Mouse (Mus musculus) brain, embryonic 18.5 days (tissue): ENCODE measurements around the gene D630039A03Rik.
"Not testable (repeated sequence)": the region's sequence is repeated elsewhere in the genome, so short reads cannot be mapped to it uniquely, and the experiment has no call there.

ENCODE experiments used
- DNase-seq: peaks from one replicate; pipeline ENCODE4 v3.0.0-alpha.2; 2012; ENCODE audit warnings: low read depth, low spot score

The D630039A03Rik gene

DNA sequence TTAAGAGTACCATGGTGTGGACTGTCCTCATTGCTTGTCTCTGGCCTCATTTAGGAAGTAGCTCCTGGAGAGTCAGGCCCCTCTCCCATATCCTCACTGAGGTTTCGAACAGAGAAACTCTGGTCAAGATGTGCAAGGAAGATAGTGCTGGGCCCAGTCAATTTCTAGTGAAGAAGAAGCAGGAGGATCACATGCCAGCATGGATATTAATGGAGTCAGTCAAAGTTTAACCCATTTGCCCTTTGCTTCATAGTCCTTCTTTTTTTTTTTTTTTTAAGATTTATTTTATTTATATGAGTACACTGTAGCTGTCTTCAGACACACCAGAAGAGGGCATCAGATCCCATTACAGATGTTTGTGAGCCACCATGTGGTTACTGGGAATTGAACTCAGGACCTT, 27.1 kb downstream of the D630039A03Rik start:
- DNase-seq: not testable (repeated sequence)

DNA sequence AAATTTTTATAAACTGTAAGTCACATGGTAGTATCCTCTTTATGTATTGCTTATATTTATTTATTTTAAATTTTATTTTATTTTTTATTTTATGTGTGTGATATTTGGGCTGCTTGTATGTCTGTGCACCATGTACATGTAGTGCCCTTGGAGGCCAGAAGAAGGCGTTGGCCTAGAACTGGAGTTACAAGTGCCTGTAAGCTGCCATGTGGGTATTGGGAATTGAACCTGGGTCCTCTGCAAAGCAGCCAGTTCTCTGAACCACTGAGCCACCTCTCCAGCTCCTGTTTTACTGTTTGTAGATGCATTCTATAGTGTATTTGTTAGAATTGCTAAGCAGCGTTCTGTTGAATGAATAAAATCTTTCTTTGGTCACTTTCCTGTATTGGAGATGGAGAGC, 27.9 kb downstream of the D630039A03Rik start:
- DNase-seq: no peak

DNA sequence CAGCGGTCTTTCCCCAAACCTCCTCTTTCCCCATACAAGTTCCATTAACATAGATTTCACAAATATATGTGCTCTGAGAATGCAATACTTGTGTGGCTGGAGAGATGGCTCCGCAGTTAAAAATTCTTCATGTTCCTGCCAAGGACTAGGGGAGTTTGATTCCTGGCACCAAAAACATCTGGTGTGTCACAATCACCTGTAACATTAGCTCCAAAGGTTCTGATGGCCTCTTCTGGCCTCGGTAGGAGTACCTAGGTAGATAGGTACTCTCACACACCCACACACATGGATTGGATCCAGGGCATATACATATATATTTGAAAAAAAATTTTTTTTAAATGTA, 29.2 kb downstream of the D630039A03Rik start:
- DNase-seq: no peak

DNA sequence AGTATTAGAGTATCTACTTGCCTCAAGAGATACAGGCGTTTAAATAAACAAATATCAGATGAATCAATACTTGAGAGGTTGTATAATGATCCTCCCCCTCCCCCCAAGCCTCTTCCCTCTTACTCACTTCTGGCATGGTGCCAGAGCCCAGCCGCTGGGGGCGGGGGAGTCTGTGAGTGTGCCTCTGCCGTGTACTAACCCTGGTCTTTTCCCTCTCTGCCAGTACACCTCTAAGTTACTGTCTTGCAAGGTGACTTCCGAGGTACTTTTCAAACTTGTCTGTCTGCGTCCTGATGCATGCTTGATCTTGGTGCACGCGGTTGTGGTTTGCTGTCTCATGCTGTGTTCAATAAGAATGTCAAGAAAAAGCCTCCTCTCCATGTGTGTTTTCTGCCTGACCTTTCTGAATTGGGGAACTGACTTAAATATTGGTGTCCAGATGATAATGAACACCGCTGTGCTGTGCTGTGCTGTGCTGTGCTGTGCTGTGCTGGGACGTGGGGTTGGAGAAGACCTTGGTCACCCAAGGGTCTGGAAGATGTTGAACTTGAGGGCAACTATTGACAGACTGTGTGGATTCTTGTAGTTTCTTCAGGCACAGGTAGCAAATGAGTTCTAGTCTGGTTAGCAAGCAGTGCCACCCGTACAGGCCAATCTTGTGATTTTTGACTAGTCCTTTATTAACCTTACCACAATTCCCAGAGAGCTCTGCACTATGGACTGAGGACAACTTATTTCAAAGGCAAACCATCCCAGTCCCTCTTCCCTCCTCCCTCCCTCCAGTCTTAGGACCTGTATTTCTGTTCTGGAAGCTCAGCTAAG, 29.8 kb downstream of the D630039A03Rik start:
- DNase-seq: no peak

DNA sequence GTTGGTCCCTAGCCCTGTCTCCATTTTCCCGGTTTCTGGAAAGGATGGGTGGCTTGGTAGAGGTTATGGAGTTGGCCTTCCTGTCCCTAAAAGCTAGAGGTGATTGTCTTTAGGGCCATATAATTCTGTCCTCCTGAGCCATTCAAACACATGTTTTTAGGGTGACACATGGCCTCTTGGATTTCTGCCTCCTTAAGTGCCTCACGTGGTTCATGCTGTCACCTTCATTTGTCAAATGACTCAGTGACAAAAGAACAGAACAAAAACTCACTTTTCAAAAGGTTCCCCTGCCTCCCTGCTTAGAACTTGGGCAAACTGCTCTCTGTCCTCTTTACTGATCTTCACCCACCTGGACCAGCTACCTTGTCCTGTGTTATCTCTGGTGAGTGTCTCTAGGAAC, 30.9 kb downstream of the D630039A03Rik start:
- DNase-seq: no peak

DNA sequence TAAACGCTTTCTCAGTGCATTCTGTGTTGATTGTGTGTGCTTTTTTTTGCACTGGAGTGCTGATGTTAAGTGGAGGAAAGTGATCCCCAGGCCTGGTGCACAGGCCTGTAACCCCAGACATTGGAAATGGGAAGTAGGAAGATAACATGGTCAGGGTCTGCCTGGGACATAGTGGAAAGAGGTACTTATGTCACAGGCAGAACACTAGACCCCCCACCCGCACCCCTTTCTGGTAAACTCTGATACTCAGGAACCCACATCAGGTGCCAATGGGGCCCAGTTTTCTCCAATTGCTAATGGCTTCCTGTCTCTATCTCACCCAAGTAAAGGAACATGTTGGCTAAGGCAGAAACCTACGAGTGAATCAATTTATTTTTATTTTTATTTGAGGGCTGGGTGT, 31.6 kb downstream of the D630039A03Rik start:
- DNase-seq: no peak

DNA sequence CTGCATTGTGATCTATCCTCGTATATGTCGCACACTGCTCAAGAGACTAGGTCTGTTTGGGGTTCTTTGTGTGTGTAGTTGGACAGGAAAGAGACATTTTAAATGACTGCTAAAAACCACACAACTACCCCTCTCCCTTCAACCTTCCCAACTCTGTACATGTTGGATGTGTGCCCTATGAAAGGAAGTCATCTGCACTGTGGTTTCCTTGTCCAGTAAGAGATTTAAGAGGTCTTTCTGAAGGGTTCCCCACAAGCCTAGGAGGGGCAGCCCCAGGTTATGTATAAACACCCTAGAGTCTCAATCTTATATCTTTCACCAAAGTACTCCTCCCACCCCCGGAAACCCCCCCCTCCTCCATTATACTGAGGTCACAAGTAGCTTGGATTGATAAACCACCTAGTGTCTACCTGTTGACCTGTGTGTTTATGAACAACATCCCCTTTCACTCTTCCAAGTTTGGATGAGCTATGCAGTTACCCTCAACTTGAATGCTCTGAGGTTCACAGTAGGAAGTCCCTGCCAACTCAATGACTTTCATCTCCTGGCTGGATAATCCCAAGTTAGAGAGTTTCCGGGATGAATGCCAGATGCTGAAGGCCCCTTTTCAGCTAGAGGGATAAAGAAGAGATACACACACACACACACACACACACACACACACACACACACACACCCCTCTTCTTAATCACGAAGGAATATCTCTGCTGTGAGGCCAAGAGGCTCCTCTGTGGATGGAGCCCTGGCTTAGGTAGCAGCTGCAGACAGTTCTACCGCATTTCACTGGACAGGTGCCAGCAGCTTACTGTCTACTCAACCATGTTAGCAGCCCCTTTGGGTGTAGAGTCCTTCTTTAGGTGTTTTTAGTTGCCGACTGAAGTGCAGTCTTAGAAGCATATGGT, 32.3 kb downstream of the D630039A03Rik start:
- DNase-seq: no peak

DNA sequence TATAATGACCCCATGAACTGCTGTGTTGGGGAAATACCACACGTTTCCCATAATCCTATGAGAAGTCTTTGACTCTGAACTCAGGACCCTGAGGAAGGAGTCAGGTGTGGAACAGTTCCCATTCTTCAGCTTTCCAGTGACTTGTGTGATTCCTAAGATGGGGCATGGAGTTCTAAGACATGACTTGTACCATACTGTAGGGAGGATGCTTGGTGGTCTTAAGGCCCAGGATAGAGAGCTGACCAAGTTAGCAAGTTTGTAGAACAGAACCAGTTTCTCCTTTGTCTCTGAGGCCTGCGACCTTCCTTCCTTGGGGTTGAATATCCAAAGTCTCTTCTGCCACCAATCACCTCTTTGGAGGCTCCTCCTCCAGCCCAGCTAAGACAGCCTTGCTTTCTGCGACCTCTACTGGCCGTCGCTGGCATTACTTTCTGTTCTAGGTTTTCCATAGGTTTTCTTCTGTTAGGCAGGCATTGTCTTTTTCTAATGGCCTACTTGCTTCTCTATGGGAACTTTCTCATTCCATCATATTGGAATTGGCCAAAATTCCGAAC, 36.2 kb downstream of the D630039A03Rik start:
- DNase-seq: no peak

DNA sequence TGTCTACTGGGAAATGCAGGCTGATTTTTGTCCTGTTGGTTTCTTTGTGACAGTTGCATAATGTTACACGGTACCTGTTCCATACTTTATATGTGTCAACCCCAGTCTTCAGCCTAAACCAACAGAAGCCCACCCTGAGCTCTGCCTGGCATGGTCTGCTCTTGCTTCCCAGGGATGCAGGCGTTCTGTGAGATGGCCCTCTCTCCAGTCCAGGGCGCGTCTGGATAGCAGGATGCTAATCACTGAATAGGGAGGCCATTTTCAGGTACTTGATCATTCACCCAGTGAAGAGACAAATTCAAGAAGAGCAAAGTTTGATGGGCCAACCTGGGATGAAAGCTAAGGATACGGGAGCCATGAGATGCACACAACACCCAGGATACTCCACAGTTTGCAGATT, 37.0 kb downstream of the D630039A03Rik start:
- DNase-seq: no peak

DNA sequence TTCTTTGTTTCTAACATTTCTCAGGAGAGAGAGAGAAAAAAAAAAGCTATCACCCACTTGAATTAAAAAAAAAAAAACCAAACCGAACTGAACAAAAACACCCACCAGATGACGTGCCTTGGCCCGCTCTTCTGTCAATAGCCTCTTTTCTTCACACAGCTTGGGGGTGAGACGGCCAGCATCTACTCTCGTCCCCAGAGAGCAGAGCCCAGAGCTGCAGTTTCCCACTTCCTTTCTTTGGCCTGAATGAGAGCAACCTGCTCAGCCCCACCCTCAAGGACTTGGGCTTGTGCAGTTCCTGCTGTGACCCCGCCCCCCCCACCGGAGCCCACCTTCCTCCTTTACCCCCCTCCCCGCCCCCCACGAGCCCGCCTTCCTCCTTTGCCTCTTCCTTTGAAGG, 48.6 kb downstream of the D630039A03Rik start:
- DNase-seq: no peak

DNA sequence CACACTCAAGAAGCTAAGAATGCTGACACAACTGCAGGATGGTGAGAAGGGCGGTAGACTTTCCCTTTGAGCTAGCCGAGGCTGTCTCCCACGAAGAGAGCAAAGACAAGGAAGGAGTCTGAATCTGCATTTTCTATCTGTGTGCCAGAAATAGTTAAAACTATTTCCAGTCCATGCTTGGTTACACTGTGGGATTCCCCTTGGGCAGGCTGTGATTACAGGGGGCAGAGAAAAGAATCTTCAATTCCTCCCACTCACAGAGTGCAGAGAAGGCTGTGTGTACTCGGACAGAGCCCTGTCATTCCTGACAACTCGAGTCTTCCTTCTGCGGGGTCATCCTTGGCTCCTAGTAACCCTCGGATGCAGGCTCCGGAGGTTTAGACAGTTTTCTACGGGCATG, 49.1 kb downstream of the D630039A03Rik start:
- DNase-seq: no peak

DNA sequence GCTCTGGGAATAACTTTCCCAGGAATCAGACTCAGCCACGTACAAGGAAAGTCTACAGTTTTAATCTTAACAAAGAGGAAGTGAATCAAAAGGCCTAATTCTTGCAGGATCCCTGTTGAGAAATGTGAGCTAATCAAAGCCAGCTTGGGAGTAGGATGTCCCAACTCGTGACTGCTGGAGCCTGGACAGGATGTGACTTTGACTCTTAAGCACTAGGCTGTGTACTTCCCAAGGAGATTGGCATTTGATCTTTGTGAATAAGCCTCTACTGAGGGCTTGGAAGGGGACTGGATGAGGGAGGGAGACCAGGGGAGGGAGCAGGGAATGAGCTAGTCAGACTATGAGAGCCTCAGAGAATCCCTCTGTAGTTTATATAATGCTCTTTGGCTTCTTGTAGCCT, 50.0 kb downstream of the D630039A03Rik start:
- DNase-seq: no peak

DNA sequence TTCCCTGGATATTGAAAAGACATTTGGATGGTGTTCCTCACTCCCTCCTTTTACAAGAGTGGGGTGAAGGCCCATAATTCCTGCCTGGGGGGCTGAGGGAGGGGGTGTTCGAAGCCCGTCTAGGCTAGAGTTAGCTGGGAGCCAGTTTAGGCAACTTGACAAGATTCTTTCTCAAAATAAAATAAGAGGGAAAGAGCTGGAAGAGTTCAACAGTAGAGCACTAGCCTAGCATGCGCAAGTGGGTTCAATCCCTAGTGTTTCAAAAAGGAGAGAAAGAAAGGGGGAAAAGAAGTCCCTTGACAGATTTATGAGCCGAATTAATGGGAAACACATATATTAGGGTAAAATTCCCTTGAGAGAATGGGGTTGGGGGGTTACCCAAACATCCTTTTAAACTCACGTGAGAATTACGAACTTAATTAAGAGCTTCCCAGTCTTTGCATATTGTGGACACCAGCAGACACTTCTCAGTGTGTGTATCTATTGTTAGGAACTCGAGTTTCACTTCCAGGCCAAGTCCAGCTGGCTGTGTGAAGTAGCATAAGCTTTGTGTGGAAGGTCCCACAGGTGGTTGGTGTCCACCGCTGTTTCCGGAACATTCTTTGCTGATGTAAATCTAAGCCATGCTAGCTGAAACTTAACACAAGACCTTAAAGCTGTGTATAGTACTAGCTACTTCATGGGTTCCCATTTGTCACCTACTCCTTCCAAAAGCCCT, 53.7 kb downstream of the D630039A03Rik start:
- no peak for DNase-seq

DNA sequence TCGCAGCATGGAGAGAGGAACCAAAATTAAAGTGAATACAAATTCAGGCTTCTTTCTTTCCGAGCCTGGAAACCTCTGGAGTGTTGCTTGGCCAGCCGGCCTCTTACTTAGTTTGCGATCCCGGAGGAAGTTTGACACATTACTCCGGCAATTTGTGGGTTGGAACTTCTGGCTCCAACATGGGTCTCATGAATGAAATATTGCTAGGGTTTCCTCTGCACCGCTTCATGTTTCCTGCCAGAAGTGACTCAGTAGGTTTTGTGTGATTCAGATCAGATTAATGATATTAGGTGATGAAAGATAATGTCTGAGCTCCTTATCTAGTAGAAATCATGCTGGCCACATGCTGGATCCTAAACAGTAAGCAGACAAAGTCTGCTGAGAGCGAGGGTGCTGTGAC, 54.2 kb downstream of the D630039A03Rik start:
- DNase-seq: no peak

DNA sequence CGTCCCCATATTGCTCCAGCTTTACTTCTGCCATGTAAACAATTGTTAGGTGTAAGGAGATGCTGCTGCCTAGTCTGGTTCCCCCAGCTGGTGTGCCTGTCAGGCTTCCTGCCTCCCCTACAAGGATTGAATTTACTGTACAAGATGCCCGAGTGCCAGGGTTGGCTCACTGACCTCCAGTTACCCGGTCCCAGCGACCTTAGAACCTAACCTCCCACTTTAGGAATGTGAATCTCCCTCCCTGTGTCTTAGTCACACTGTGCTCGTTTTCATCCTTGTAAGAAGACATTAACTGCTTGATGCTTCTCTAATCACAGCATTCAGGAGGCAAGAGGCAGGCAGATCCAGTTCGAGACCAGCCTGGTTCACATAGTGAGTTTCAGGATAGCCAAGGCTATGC, 54.9 kb downstream of the D630039A03Rik start:
- DNase-seq: no peak

DNA sequence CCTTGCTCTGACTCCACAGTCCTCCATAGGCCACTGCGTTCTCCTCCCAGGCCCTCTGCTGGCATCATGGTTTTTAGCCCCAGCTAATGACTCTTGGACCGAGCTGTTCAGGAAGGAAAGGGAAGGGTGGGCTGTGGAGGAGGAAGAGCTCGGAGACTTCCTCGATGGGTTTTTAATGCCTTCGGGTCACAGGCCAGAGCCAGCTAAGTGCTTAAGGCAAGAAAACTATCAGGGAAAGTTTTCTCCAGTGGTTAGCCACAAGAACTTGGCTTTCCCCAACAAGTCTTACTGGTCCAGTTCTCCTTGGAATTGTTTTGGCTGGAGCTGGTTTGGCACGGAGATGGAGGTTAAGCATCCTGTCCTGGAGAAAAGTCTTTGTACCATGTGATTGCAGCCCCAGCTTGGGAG, 55.9 kb downstream of the D630039A03Rik start:
- no peak for DNase-seq
